Mouse (Mus musculus) liver, embryonic 13.5 days (tissue): ENCODE data around the gene Mafb. TPM values are rescaled to one million over a fixed set of nuclear protein-coding genes. Genes with fewer than 3 reads are reported as not detected.

ENCODE experiments used
- ATAC-seq: fragments of 200-750 bp; cut with Nextera tagmentation; 2 replicates; pipeline ENCODE4 v1.8.0; 2017; ENCODE audit warnings: low read depth, mild to moderate bottlenecking, moderate number of reproducible peaks, moderate library complexity
- DNase-seq: peaks from one replicate; pipeline ENCODE4 v3.0.0; 2022
- H3K27ac ChIP-seq: fragments of 300-500 bp; sonication (generic); 2 replicates; pipeline ENCODE4 v1.5.1; 2015; ENCODE audit warnings: moderate library complexity, mild to moderate bottlenecking, inconsistent platforms
- H3K27me3 ChIP-seq: fragments of 300-500 bp; sonication (generic); 2 replicates; pipeline ENCODE4 v1.6.1; 2015; ENCODE audit warnings: mild to moderate bottlenecking, inconsistent platforms
- H3K36me3 ChIP-seq: fragments of 300-500 bp; sonication (generic); 2 replicates; pipeline ENCODE4 v1.6.1; 2015; ENCODE audit warnings: mild to moderate bottlenecking, inconsistent platforms
- H3K4me1 ChIP-seq: fragments of 300-500 bp; sonication (generic); replicated peaks from 2 replicates; pipeline ENCODE4 v1.6.1; 2015; ENCODE audit warnings: inconsistent platforms
- H3K4me2 ChIP-seq: fragments of 300-500 bp; sonication (generic); 2 replicates; pipeline ENCODE4 v1.6.1; 2015; ENCODE audit warnings: inconsistent platforms, mild to moderate bottlenecking, moderate library complexity
- H3K4me3 ChIP-seq: fragments of 300-500 bp; sonication (generic); replicated peaks from 2 replicates; pipeline ENCODE4 v1.5.1; 2015; ENCODE audit warnings: mild to moderate bottlenecking, inconsistent platforms
- H3K9ac ChIP-seq: fragments of 300-500 bp; sonication (generic); 2 replicates; pipeline ENCODE4 v1.6.1; 2015; ENCODE audit warnings: mild to moderate bottlenecking, inconsistent platforms
- H3K9me3 ChIP-seq: fragments of 300-500 bp; sonication (generic); replicated peaks from 2 replicates; pipeline ENCODE4 v1.6.1; 2016; ENCODE audit warnings: inconsistent platforms
- WGBS: fragments of 180-500 bp; shearing (Covaris S2); methylation state at CpG from one replicate; pipeline ENCODE4 v1.1.7; 2015; ENCODE audit not compliant: insufficient replicate concordance; 5-methylcytosine and 5-hydroxymethylcytosine counted together
- polyA plus RNA-seq: library from polyadenylated mRNA; unstranded; fragments of >200 nt; fragmentation: Nextera tagmentation; extraction: Ambion mirVana; gene quantifications from 2 replicates; pipeline ENCODE4 v1.2.1, GENCODE M21; 2015

Gene Mafb
- polyA plus RNA-seq, 1 experiment from 2014 or later = 2.4 TPM

DNA sequence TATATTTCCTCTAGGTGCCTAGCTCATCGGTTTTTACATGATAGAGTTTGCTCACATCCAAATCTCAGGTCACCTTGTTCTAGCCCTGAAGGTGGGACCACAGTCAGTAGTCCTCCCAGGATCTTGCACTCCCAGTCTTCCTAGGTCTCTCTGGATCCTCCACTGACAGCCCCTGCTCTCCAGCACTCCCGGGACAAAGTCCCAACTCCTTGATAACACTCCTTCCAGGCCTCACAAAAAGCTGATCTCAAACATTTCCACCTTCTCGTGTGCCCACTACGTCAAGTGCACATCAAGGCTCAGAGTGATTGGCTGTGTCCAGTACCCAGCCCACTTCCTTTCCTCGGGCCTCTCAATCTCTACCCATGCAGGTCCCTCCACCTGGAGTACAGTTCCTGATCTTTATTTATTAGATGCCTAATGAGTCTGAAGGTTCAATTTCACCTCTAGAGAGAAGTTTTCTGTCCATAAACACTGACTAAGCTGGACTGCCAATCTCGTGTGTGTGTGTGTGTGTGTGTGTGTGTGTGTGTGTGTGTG, 41.7 kb downstream of the Mafb start:
- no peak overlapping the region for H3K4me2 ChIP-seq
- DNase-seq (no peak), ATAC-seq (no peak)
- no peak overlapping the region for H3K9ac ChIP-seq
- no peak overlapping the region for H3K27ac ChIP-seq
- no peaks in the 10 kb centered on the region for H3K27me3 ChIP-seq
- no peaks in the 10 kb centered on the region for H3K36me3 ChIP-seq
- no peaks in the 10 kb centered on the region for H3K9me3 ChIP-seq
- peaks cover 18% of the 10 kb centered on the region for H3K4me1 ChIP-seq
- no peak overlapping the region for H3K4me3 ChIP-seq
- 53% methylated on average over 6 of the region's 6 CpGs for WGBS

GRCm38 (mm10) chr2:160321829-160322228, 45.0 kb downstream of the Mafb start:
- Histone ChIP-seq H3K27me3 (no peaks in the 10 kb centered on the region), H3K27ac (no peak overlapping the region), H3K9me3 (no peaks in the 10 kb centered on the region), H3K9ac (no peak overlapping the region), H3K36me3 (no peaks in the 10 kb centered on the region), H3K4me2 (no peak overlapping the region), H3K4me1 (no peaks in the 10 kb centered on the region), H3K4me3 (no peak overlapping the region)
- ATAC-seq (no peak), DNase-seq (no peak)
- 44% methylated on average over 4 of the region's 4 CpGs for WGBS

GRCm38 (mm10) chr2:160318255-160318654, 48.6 kb downstream of the Mafb start:
- no peaks in the 10 kb centered on the region for H3K4me1 ChIP-seq
- no peak overlapping the region for H3K4me3 ChIP-seq
- H3K4me2 ChIP-seq = no peak overlapping the region
- H3K36me3 ChIP-seq = no peaks in the 10 kb centered on the region
- no peaks in the 10 kb centered on the region for H3K9me3 ChIP-seq
- H3K27ac ChIP-seq = no peak overlapping the region
- DNase-seq (no peak), ATAC-seq (no peak)
- WGBS = 13% methylated on average over 4 of the region's 4 CpGs
- no peak overlapping the region for H3K9ac ChIP-seq
- H3K27me3 ChIP-seq = no peaks in the 10 kb centered on the region

Other genes starting within 250 kb of the Mafb start
- 7.2 and 9.0 TPM in 2 replicates for gene Gm826, start 32.9 kb downstream of the Mafb start, polyA plus RNA-seq